Mouse (Mus musculus): Measurements from ENCODE around the gene Tmprss12.
"Not testable (repeated sequence)": the region's sequence is repeated elsewhere in the genome, so short reads cannot be mapped to it uniquely, and the experiment has no call there.

Tmprss12 gene

DNA sequence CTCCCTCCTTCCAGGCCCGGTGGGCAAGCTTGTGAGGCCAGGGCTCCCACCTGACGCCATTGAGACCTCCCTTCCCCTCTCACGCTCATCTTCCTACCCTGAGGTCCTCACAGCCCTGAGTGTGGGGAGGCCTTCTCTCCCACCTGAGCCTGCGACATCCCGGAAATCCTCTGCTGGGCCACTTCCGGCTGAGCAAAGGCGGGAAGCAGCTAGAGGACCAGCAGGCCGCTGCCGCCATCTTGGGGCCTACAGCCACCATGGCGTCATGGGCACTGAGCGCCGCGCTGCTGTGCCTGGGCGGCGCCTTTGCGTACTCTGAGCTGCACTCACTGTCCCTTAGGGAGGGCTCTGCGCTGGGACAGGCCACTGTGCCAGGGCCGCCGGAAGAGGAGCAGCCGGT, at the start of gene Tmprss12:
TSS of gene Tmprss12 (plus strand) at position 212 of the 400 bp plus-strand sequence.
- DNase-seq (ENCODE audit: low spot score in 2 of 2) = no peak

- no peak for DNase-seq (ENCODE audit: low spot score in 2 of 2)
Observed at GRCm38 (mm10) chr15:100231616-100232525, 48.8 kb upstream of the Tmprss12 start.

- DNase-seq (ENCODE audit: low spot score in 2 of 2) = peak in 1 of 2 experiments; percentile 53
Observed at GRCm38 (mm10) chr15:100235208-100235965, 45.2 kb upstream of the Tmprss12 start.

DNA sequence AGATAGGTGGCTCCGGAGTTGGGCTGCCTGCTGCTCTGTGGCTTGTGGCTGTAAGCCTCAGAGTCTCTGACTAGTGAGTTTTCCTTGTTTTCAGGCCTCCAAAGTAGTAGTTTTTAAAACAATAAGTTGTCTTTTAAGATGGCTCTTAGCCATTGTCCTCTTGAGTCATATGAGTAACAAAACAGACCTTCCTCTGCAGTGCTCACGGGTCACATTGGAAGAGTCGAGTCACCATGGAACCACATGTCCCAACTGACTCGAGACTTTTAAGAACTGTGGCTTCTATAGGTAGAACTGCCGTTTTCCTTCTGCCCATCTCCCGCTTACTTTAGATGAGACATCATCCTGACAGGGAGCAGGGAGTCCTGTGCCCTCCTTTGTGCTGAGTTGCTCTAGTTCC, 43.7 kb upstream of the Tmprss12 start:
- no peak for DNase-seq (ENCODE audit: low spot score in 2 of 2)

DNA sequence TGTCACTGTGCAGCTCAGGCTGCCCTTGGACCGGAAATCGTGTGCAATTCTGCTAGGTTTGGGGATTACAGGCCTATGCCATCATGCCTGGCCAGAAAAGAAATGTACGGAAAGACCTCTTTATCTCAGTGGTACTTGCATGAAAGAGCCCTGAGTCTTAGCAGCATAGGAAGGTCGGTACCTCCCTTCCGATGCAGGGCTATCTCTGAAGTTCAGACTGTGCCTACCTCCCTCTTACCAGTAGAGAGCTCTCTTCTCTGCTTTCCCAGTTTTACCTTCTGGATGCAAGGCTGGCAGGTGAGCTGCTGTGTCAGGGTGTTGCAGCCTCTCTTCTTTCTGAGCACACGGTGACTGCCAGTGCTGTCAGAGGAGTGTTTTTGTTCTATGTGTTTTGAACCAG, 38.9 kb upstream of the Tmprss12 start:
- no peak for DNase-seq (ENCODE audit: low spot score in 2 of 2)

- no peak for DNase-seq (ENCODE audit: low spot score in 2 of 2)
Observed at GRCm38 (mm10) chr15:100245951-100246350, 34.7 kb upstream of the Tmprss12 start.

DNA sequence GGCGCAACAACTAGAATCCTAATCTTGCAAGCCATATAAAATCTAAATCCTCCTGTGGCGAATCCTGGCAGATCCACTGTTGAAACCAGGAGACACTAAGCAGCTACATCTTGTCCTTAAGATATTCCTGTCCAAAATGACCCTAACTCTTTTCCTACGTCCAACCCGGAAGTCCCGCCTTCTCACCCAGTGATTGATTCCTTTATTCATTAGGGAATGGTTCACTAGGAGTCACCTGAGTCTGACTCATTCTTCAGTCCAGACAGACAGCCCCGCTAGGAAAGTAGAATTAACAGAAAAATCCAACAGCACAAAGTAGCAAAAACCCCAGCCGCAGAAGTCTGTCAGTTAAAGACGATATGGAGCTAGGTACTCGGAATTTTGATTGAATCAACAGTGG, 33.3 kb upstream of the Tmprss12 start:
- no peak for DNase-seq (ENCODE audit: low spot score in 2 of 2)

DNA sequence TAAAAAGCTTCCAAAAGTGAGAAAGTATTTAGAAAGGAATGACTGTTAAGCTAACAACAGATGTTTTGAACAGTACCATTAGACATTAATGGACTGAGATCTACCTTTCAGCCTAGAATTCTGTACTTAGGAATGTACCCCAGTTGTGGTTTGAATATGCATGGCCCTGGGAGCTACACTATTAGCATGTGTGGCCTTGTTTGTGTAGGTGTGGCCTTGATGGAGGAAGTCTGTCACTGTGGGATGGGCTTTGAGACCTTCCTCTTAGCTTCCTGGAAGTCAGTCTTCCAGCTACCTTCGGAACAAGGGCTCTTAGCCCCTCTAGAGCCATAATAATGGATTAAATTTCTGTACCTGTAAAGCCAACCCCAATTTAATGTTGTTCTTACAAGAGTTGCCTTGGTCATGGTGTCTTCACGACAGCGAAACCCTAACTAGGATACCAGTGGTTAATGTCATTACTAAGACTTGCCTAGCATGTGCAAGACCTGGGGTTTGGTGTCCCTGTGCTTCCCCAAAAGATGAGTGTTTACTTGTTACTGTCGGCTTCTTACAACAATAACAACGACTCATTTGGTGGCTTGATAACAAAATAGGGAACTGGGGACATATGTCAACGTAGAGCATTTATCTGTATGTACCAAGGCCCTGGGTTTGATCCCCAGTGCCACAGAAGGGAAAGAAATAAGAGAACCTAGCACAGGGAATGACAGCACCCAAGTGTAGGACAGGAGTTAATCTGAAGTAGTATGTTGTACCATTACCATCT, 31.8 kb upstream of the Tmprss12 start:
- no peak for DNase-seq (ENCODE audit: low spot score in 2 of 2)

GRCm38 (mm10) chr15:100251153-100251780, 29.4 kb upstream of the Tmprss12 start:
- peak; percentile 44 for DNase-seq (ENCODE audit: low spot score in 2 of 2)

GRCm38 (mm10) chr15:100256386-100256785, 24.3 kb upstream of the Tmprss12 start:
- DNase-seq (ENCODE audit: low spot score in 2 of 2) = no peak

- DNase-seq (ENCODE audit: low spot score in 2 of 2) = no peak
Observed at GRCm38 (mm10) chr15:100257305-100257704, 23.3 kb upstream of the Tmprss12 start.

DNA sequence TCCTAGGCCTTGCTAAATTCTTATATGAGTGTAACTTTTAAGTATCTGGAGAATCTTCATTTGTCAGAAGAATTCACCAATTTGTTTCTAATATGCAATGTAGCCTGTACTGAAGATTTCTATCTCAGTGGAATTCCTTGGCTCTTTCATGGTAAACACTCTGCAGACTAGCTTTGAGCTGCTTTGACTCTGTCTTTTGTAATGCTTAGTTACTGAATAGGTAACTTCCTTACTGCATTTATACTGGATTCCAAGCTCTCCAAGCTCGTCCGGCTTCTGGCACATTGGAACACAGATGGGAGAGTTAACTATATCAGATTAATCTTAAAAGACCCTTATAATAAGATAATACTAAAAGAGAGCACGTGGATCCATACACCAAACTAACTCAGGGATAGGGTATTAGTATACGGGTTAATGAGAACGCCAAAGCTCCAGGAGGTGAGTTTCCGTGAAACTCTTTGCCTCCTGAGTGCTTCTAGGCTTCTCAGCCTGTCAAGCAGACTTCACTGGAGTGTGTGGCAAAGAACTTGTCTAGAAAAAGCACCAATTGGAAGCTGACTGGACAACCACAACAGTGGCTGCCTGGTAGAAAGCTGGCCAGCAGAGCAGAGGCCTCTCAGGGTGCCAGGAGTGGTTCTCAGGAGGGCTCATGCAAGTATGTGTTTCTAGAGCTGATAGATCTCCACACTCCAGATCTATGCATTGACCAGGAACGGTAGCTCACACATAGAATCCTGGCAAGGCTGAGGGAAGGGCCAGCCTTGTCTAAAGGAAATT, 21.8 kb upstream of the Tmprss12 start:
- DNase-seq (ENCODE audit: low spot score in 2 of 2) = no peak

DNA sequence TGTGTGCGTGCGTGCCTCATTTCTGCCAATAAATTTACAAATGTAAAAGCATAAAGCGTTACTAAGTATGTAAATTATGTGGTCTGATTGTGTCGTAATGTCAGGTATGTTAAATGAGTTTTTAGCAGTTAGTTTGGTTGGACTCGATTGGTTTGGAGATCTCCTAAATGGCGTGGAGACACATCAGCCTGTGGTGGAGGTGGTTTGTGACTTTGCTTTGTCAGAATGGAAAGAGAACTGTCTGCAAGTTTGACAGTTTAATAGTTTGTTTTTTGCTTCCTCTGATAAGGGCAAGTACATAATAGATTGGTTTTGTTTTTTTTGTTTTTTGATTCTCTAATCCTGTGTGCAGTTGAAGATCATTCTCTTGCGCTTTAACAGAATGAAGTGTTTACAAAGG, 20.3 kb upstream of the Tmprss12 start:
- not testable (repeated sequence) for DNase-seq (ENCODE audit: low spot score in 2 of 2)

GRCm38 (mm10) chr15:100263246-100263905, 17.3 kb upstream of the Tmprss12 start:
- peak in 1 of 2 experiments; percentile 19 for DNase-seq (ENCODE audit: low spot score in 2 of 2)

- no peak for DNase-seq (ENCODE audit: low spot score in 2 of 2)
Observed at GRCm38 (mm10) chr15:100265586-100266325, 14.9 kb upstream of the Tmprss12 start.

GRCm38 (mm10) chr15:100268916-100269315, 11.7 kb upstream of the Tmprss12 start:
- no peak for DNase-seq (ENCODE audit: low spot score in 2 of 2)

- no peak for DNase-seq (ENCODE audit: low spot score in 2 of 2)
Observed at GRCm38 (mm10) chr15:100269776-100270175, 10.9 kb upstream of the Tmprss12 start.

DNA sequence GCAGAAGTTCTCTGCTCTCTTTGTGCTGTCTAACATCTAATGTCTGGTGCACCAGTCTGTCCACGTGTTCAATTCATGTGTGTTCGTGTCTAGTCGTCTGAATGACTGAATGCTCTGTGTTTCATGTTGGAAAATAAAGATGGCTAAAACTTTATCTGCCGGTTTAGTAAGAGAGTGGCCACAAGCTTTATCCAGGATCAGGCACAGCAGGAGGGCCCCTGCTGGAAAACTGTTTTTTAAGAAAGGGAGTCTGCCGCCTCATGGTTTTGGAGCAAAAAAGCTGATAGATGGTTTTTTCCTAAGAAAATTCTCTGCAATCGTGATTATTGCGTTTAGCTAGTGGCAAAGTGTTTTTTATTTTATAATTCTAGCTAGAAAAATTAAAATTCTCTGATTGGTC, 10.0 kb upstream of the Tmprss12 start:
- not testable (repeated sequence) for DNase-seq (ENCODE audit: low spot score in 2 of 2)

DNA sequence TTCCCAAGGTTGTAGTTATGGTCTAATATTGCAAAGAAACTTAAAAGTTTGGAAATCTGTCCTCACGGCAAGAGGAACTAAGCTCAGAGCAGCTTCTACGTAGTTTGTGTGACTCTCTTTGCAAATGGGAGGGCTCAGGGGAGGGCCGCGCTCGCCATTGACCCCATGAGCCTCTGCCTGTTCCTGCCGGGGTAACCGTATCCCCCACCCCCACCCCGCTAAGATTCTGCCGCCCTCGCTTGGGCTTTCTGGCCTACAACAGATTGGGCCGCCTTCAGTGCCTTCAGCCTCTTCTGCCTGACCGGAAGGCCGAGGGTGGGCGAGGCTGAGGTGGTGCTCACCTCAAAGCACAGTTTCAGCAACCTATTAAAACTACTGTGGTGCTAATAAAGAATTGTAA, 9.2 kb upstream of the Tmprss12 start:
- DNase-seq (ENCODE audit: low spot score in 2 of 2) = no peak

Measured in frontal cortex, postnatal 36 days (tissue).